In the genomic region with DNA sequence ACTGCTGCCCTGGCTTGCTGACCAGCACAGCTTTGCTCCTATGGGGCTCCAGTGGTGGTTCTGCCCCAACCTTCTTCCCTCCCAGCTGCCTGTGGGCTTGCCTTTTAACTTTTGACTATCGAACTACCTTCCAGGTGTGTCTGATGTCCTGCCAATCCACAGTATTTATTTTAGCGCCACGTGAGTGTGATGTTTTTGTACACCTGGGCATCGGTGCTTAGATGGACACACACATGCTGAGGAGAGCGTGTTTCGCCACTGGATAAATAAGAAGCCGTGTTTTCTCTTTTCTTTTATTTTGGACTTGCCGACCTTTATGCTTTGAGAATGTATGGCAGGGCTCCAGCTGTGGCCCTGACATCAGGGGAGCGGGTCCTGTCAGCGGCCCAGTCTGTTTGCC, we compare ENCODE assay signal across 31 mouse cellular contexts. TPM values are rescaled to one million over a fixed set of nuclear protein-coding genes. Genes with fewer than 3 reads are reported as not detected.
A peak's percentile ranks its signal among the peaks of the same experiment; 100 is the strongest.
DNase-seq lines count a peak whose midpoint lies in the region; ATAC-seq and TF ChIP-seq lines count a peak whose summit lies in the region.
"Had no signal": no experiment of that assay in that cellular context is flagged by ENCODE, and none has a peak within 500 bp of the region (broad histone marks: within the 10 kb centered on the region; RNA-seq: fewer than 3 reads in every experiment).

No protein-coding gene starts in this region.

- no peaks in the 10 kb centered on the region; the same call in none of the 2 replicates for H3K4me1 ChIP-seq in liver, embryonic 16.5 days (ENCODE audit: control insufficient read depth, low read depth, low read length)
- H3K4me1 ChIP-seq in liver, embryonic 11.5 days (replicated peaks; ENCODE audit: control insufficient read depth, insufficient read depth, low read length) = peaks cover 15% of the 10 kb centered on the region
- peaks cover 15% of the 10 kb centered on the region for H3K4me1 ChIP-seq in stomach, postnatal 0 days (replicated peaks; ENCODE audit: control insufficient read depth, insufficient read depth)

- H3K4me2 ChIP-seq in liver, embryonic 16.5 days (ENCODE audit: low read depth, low read length) = no peak overlapping the region
- H3K4me2 ChIP-seq in liver, embryonic 11.5 days = no peak overlapping the region
- no peak overlapping the region for H3K4me2 ChIP-seq in stomach, postnatal 0 days (replicated peaks; ENCODE audit: low read depth)
- H3K4me2 ChIP-seq: embryonic facial prominence, embryonic 13.5 days; forebrain, embryonic 13.5 days; heart, embryonic 13.5 days; hindbrain, embryonic 14.5 days had no signal

- peak; percentile 74 for ATAC-seq in liver, embryonic 16.5 days (ENCODE audit: low read depth)
- no peak for ATAC-seq in liver, embryonic 11.5 days (replicated peaks; ENCODE audit: low FRiP score)
- ATAC-seq in stomach, postnatal 0 days (ENCODE audit: low FRiP score, low TSS enrichment) = 0 out of 2 replicates have a peak, but pooled peaks have one; percentile 43
- ATAC-seq: forebrain, embryonic 13.5 days; forebrain, embryonic 16.5 days; hindbrain, postnatal 0 days; inflammation-experienced regulatory T-cells, adult 6 months; Patski had no signal

- H3K9me3 ChIP-seq in liver, embryonic 16.5 days (replicated peaks; ENCODE audit: control insufficient read depth, low read length) = no peaks in the 10 kb centered on the region
- H3K9me3 ChIP-seq in liver, embryonic 11.5 days (ENCODE audit: control insufficient read depth, low read length) = no peaks in the 10 kb centered on the region
- H3K9me3 ChIP-seq in stomach, postnatal 0 days (ENCODE audit: control insufficient read depth, low read length) = no peaks in the 10 kb centered on the region
- H3K9me3 ChIP-seq: embryonic facial prominence, embryonic 10.5 days; embryonic facial prominence, embryonic 13.5 days; forebrain, embryonic 13.5 days; heart, embryonic 10.5 days; heart, embryonic 13.5 days had no signal

- no peaks in the 10 kb centered on the region for H3K27me3 ChIP-seq in liver, embryonic 16.5 days (ENCODE audit: control insufficient read depth, insufficient read depth, low read depth, low read length)
- no peaks in the 10 kb centered on the region for H3K27me3 ChIP-seq in liver, embryonic 11.5 days (replicated peaks; ENCODE audit: control insufficient read depth, insufficient read depth, low read length)
- no peaks in the 10 kb centered on the region for H3K27me3 ChIP-seq in stomach, postnatal 0 days (ENCODE audit: control insufficient read depth, insufficient read depth, low read length)
- H3K27me3 ChIP-seq: CH12.LX; embryonic facial prominence, embryonic 13.5 days; forebrain, embryonic 13.5 days; heart, embryonic 13.5 days; Patski had no signal

- no peak for DNase-seq in layer of hippocampus, adult 2 months (ENCODE audit: low spot score in 2 of 2)
- no peak for DNase-seq in layer of hippocampus, postnatal 10 days (ENCODE audit: low spot score in 2 of 2)
- DNase-seq in liver, embryonic 11.5 days (ENCODE audit: low spot score) = no peak
- peak; percentile 44 for DNase-seq in stomach, postnatal 0 days (ENCODE audit: low spot score)
- no peak for DNase-seq in left cerebral cortex, postnatal 14 days (ENCODE audit: low spot score in 2 of 2)
- DNase-seq: adrenal gland, postnatal 14 days; B cell, adult 2 months; cerebellum, adult 11-12 months; cerebellum, adult 8-10 months; cerebellum, postnatal 10 days; embryo, embryonic 11 days; gastrocnemius, postnatal 10 days; gastrocnemius, postnatal 36 days; heart, adult 2 months; heart, postnatal 14 days; heart, postnatal 4 days had no signal

- no peak overlapping the region for H3K9ac ChIP-seq in liver, embryonic 16.5 days (ENCODE audit: low read depth, low read length)
- no peak overlapping the region for H3K9ac ChIP-seq in liver, embryonic 11.5 days (ENCODE audit: low read depth, low read length)
- H3K9ac ChIP-seq in stomach, postnatal 0 days (ENCODE audit: low read length) = no peak overlapping the region
- H3K9ac ChIP-seq: embryonic facial prominence, embryonic 13.5 days; forebrain, embryonic 13.5 days; heart, embryonic 13.5 days; hindbrain, embryonic 14.5 days had no signal

- TF ChIP-seq CTCF in layer of hippocampus, adult 2 months (conservative IDR thresholded peaks at IDR 0.05) = no peak
- no peak for TF ChIP-seq CTCF in stomach, postnatal 0 days (IDR thresholded peaks at IDR 0.05; ENCODE audit: low read depth)

- H3K36me3 ChIP-seq in liver, embryonic 16.5 days (ENCODE audit: control insufficient read depth, insufficient read depth) = no peaks in the 10 kb centered on the region
- no peaks in the 10 kb centered on the region for H3K36me3 ChIP-seq in liver, embryonic 11.5 days (ENCODE audit: control insufficient read depth, insufficient read depth, low read length)
- H3K36me3 ChIP-seq in stomach, postnatal 0 days (ENCODE audit: control insufficient read depth, insufficient read depth, low read length) = peaks cover 3% of the 10 kb centered on the region; the same call in 1 of the 2 replicates
- H3K36me3 ChIP-seq: G1E; heart, embryonic 10.5 days; heart, embryonic 13.5 days had no signal

- intact Hi-C loops in left cerebral cortex, postnatal 14 days (cut with DNase I) = no loop called here

- 58% methylated on average over 10 of the region's 10 CpGs for WGBS in liver, embryonic 16.5 days (ENCODE audit: insufficient replicate concordance)
- 87% methylated on average over 10 of the region's 10 CpGs for WGBS in liver, embryonic 11.5 days
- WGBS in stomach, postnatal 0 days = 71% methylated on average over 10 of the region's 10 CpGs

- peak overlapping the region; percentile 69 for H3K27ac ChIP-seq in layer of hippocampus, adult 2 months
- peak overlapping the region; percentile 64 for H3K27ac ChIP-seq in liver, embryonic 16.5 days (ENCODE audit: low read length)
- no peak overlapping the region for H3K27ac ChIP-seq in liver, embryonic 11.5 days (ENCODE audit: low read depth, low read length)
- H3K27ac ChIP-seq in stomach, postnatal 0 days (replicated peaks) = no peak overlapping the region
- H3K27ac ChIP-seq: embryonic facial prominence, embryonic 10.5 days; embryonic facial prominence, embryonic 13.5 days; forebrain, embryonic 13.5 days; heart, adult 2 months; heart, embryonic 10.5 days; heart, embryonic 13.5 days; hindbrain, embryonic 14.5 days; hindbrain, postnatal 0 days had no signal

- no peak for TF ChIP-seq EP300 in stomach, postnatal 0 days (optimal IDR thresholded peaks at IDR 0.05)

- H3K4me3 ChIP-seq in layer of hippocampus, adult 2 months = no peak overlapping the region
- H3K4me3 ChIP-seq in liver, embryonic 16.5 days (ENCODE audit: low read depth, low read length) = no peak overlapping the region
- no peak overlapping the region for H3K4me3 ChIP-seq in liver, embryonic 11.5 days (ENCODE audit: low read depth, low read length)
- no peak overlapping the region for H3K4me3 ChIP-seq in stomach, postnatal 0 days (ENCODE audit: low read depth, low read length)
- H3K4me3 ChIP-seq: embryonic facial prominence, embryonic 10.5 days; embryonic facial prominence, embryonic 13.5 days; erythroblast, embryonic 14.5 days; forebrain, embryonic 13.5 days; heart, adult 2 months; heart, embryonic 10.5 days; heart, embryonic 13.5 days had no signal

RNA-seq across cellular contexts. Expression of gene Plpp3, which starts 29.5 kb away (rescaled TPM):
- total RNA-seq in layer of hippocampus, adult 2 months (2021) = 100 to 1,000 TPM; 197 to 198 TPM
- 100 to 1,000 TPM; 147 to 149 TPM for total RNA-seq in layer of hippocampus, postnatal 10 days (2021)
- 18.0 and 21.2 TPM in 2 replicates for polyA plus RNA-seq in liver, embryonic 16.5 days (2015; fragmentation: Nextera tagmentation; extraction: Ambion mirVana)
- polyA plus RNA-seq in liver, embryonic 11.5 days (2014; fragmentation: Nextera tagmentation; extraction: Ambion mirVana) = 29.5 TPM in 2 replicates
- polyA plus RNA-seq in stomach, postnatal 0 days (2015; fragmentation: Nextera tagmentation; extraction: Ambion mirVana) = 60.2 and 64.4 TPM in 2 replicates
- total RNA-seq in left cerebral cortex, postnatal 14 days (2021) = 100 to 1,000 TPM; 136 to 166 TPM
- total RNA-seq: G1E; granulocyte monocyte progenitor cell, adult 5-6 weeks had no signal
- polyA plus RNA-seq: G1E had no signal

Comparison
In these comparisons a context has a peak if more than half of its experiments do, and no peak if none do; other contexts are left out.
1. H3K27ac ChIP-seq: peak in layer of hippocampus, adult 2 months (single experiment) and liver, embryonic 16.5 days (single experiment); none in liver, embryonic 11.5 days (single experiment) and stomach, postnatal 0 days (single experiment).